Mouse (Mus musculus) NIH3T3 (cell line): Measurements from ENCODE around the gene Thumpd3.

Experiments used
- DNase-seq: peaks from one replicate; pipeline ENCODE4 v3.0.0-alpha.2; 2012; ENCODE audit warnings: low read depth

Thumpd3 gene

GRCm38 (mm10) chr6:113079492-113079891 lies 33.5 kb downstream of the Thumpd3 start:
- peak; percentile 71 for DNase-seq

- DNase-seq: no peak
Observed at GRCm38 (mm10) chr6:113082229-113082628, 36.2 kb downstream of the Thumpd3 start.

- DNase-seq: no peak
Observed at GRCm38 (mm10) chr6:113084590-113084989, 38.6 kb downstream of the Thumpd3 start.

- DNase-seq: no peak
Observed at GRCm38 (mm10) chr6:113093206-113093605, 47.2 kb downstream of the Thumpd3 start.

DNA sequence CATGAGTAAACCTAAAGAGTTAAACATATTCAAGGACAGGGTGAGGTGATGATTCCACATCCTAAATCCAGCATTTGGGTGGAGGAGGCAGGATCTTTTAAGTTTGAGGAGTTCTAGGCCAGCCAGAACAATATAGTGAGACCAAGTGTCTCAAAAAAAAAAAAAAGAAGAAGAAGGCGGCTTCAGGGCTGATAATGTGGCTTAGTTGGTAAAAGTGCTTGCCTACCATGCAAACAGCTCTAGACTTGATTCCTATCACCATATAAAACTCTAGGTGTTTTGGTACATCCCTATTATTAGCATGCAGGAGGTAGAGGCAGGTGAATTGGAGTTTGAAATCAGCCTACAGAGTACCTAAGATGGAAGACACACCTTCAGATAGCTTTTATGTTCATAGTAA lies 49.5 kb downstream of the Thumpd3 start:
- DNase-seq: no peak

- DNase-seq: peak; percentile 29
Observed at GRCm38 (mm10) chr6:113097662-113098061, 51.6 kb downstream of the Thumpd3 start.

DNA sequence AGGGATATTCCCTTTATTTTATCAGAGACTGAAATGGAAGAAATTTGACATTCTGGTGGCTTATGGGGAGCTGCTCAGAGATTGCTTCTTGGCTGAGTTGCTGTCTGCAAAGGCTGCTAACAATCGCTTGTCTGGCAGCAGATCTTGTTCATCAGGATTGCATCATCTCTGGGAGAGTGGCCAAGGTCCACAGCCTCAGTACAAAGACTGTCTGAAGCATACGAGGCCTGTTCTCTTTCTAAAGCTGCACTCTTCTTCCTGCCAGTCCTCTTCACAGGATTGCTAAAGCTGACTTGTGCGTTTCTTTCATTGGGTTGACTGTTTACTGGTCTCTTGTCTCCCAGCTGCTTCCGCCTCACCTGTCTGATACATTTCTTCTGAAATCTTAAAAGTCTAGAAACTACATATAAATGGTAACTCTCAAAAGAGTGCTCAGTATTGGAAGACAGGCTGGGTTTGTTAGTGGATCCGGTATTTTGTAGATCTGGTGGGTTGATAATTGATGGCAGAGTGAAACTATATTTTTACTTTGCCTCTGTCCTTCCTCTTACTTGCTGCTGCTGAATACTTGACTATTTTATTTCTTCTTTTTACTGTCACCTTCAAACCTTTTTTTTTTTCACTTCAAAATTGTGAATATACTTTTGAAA lies 53.7 kb downstream of the Thumpd3 start:
- peak; percentile 99 for DNase-seq

GRCm38 (mm10) chr6:113102541-113102940 lies 56.5 kb downstream of the Thumpd3 start:
- no peak for DNase-seq

DNA sequence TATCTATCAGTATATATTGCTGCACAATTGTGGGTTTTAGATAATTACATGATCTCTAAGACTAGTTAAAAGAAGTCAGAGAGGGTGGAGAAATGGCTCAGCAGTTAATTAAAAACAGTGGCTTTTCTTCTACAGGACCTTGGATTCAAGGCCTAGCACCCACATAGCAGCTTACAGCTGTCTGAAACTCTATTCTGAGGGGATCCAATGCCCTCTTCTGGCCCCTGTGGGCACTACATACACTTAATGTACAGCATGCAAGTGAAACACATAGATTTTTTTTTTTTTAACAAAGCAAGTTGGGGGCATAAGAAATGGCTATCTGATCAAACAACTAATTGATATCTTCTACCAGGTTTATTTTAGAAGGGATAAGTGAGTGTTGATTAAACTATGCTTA lies 57.7 kb downstream of the Thumpd3 start:
- DNase-seq: peak; percentile 73

DNA sequence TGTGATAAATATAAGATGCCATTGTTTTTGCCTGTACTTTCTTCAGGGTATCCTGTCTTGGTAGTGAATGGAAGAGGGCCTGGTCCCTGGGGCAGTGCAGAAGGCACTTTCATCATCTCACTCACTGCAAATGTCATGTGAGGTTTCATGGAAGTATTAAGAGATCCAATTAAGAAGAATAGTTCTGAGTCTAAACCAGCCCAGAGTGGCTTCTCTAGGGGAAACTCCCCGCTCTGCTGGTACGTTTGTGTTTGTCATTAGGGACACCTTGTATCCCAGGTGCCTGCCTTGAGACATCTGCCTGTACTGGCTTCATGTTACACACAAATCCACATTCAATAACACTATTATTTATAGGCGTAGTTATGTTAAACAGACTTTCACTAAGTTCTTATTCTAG lies 63.4 kb downstream of the Thumpd3 start:
- no peak for DNase-seq

GRCm38 (mm10) chr6:113109956-113110355 lies 63.9 kb downstream of the Thumpd3 start:
- DNase-seq: no peak
